Mouse (Mus musculus) lung, adult 2 months (tissue): ENCODE data around the gene Syce1. TPM values are rescaled to one million over a fixed set of nuclear protein-coding genes. Genes with fewer than 3 reads are reported as not detected.

ENCODE experiments used
- DNase-seq: peaks from one replicate; pipeline ENCODE4 v3.0.0; 2022
- H3K4me1 ChIP-seq: fragments of 200-500 bp; 2 replicates; pipeline ENCODE4 v1.6.1; 2011; ENCODE audit warnings: low read length; ENCODE audit not compliant: control insufficient read depth, insufficient read depth
- H3K4me3 ChIP-seq: fragments of 200-500 bp; replicated peaks from 2 replicates; pipeline ENCODE3; 2011; ENCODE audit warnings: low read depth, mild to moderate bottlenecking, control low read depth, low read length; ENCODE audit errors: extremely low read depth
- CTCF ChIP-seq: fragments of 200-500 bp; IDR thresholded peaks from 2 replicates; pipeline ENCODE4 v1.5.1; 2011; ENCODE audit warnings: mild to moderate bottlenecking, low read length, control low read depth; ENCODE audit not compliant: insufficient read depth
- POLR2A ChIP-seq: fragments of 200-500 bp; IDR thresholded peaks from 2 replicates; pipeline ENCODE4 v1.6.1; 2011; ENCODE audit warnings: low read depth, mild to moderate bottlenecking, control low read depth, low read length, borderline replicate concordance; ENCODE audit errors: extremely low read depth
- WGBS: fragments of 180-500 bp; shearing (Covaris S2); methylation state at CpG from one replicate; pipeline ENCODE4 v1.1.7; 2018; 5-methylcytosine and 5-hydroxymethylcytosine counted together
- polyA plus RNA-seq: library from polyadenylated mRNA; depleted of rRNA; stranded (reverse); fragments of >200 nt; gene quantifications from 2 replicates; pipeline ENCODE4 v1.2.3, GENCODE M21; 2012; rRNA removed

The Syce1 gene
- 0.22 and 0.45 TPM in 2 replicates for polyA plus RNA-seq

- no peak within 1 kb of the TSS for H3K4me3 ChIP-seq
- TF ChIP-seq POLR2A (no peak), CTCF (no peak)
- no peaks in the 10 kb centered on the region for H3K4me1 ChIP-seq
- no peak for DNase-seq
- WGBS = 77% methylated on average over 33 of the region's 33 CpGs
Observed at GRCm38 (mm10) chr7:140787406-140788052, at the start of gene Syce1. Gene Syce1, minus strand, starts transcription at chr7:140787852.

DNA sequence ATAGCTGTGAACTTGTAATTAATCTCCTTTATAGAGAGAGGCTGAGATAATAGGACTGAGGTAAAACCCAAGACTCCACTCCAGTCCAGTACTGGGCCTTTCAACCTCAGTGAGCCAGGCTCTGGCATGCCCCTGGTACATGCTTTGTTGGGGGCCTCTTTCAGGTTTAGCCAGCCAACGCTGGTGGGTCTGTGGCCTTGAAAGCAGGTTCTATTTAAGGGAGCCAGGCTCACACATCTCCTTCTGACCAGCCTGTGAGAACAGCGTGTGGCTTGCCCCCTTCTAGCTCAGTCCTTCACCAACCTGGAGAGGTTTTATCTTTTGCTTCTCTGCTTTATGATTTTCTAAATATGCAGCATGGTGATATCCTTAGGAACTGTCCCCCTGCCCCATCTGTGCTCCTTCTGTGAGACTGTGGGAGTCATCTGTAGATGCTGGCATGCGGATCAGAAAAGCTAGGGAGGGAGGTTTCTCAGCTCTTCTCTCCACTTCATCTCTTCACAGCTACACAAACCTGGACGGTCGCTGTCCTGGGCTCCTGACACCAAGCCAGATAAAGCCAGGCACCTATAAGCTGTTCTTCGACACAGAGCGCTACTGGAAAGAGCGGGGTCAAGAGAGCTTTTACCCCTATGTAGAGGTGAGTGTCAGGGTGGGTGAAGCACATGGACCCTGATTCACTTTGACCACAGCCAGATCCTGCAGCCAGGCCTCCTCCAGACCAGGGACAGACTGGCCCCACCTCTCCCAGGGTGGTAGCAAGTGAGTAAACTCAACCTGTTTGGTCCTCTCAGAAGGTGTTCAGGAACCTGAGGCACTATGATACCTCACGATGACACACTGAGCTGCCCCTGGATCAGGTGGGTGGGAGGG is 48.8 kb upstream of the Syce1 start:
- no peak for TF ChIP-seq CTCF
- no peak for TF ChIP-seq POLR2A
- DNase-seq = no peak
- H3K4me3 ChIP-seq = no peak overlapping the region
- 81% methylated on average over 9 of the region's 9 CpGs for WGBS
- H3K4me1 ChIP-seq = 0 out of 2 replicates have a peak, but pooled peaks cover 3% of the 10 kb centered on the region

GRCm38 (mm10) chr7:140835758-140836087 is 48.1 kb upstream of the Syce1 start:
- no peak for TF ChIP-seq POLR2A
- TF ChIP-seq CTCF = no peak
- H3K4me3 ChIP-seq = peak overlapping the region; percentile 20
- no peaks in the 10 kb centered on the region for H3K4me1 ChIP-seq
- 73% methylated on average over 2 of the region's 2 CpGs for WGBS
- DNase-seq = no peak

DNA sequence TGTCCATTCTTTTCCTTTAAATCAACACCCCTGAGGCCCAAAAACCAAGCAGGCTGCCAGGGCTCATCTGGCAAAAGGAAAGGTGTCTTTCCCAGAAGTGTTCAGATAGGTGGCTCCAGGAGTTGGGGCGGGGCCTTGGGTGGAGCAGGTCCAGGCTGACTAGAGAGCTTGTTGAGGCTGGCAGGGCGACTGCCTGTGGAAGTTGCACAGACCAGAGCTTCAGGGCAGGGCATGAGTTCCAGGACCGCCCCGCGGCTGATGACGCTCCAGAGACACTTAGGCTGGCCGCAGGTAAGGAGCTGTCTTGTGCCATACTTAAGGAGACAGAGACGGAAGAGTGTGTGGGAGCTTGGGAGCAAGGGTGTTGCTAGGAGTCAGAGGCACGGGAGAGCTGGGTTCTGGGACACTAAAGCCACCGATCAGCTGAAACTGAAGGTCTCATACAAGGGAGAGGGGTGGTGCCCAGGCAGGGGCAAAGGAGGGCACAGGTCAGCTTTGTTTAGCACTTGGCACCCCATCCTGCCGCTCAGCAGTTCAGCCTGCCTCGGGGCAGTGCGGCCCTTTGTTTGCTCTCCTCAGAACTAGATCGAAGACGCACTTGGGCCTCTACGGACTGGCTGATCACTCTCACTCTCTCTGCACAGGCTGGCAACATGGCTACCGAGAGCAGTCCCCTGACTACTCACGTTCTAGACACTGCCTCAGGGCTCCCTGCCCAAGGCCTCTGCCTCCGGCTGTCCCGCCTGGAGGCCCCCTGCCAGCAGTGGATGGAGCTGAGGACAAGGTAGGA is 47.5 kb upstream of the Syce1 start, which contains the start of gene Urah:
TSS of gene Urah (plus strand) at position 51 of the 790 bp plus-strand sequence.
- Histone ChIP-seq H3K4me1 (no peaks in the 10 kb centered on the region), H3K4me3 (peak within 1 kb of the TSS; percentile 20)
- no peak for TF ChIP-seq POLR2A
- peak; percentile 52 for DNase-seq
- WGBS = 43% methylated on average over 20 of the region's 20 CpGs

GRCm38 (mm10) chr7:140833341-140833740 is 45.7 kb upstream of the Syce1 start:
- TF ChIP-seq POLR2A (no peak), CTCF (no peak)
- WGBS = 84% methylated on average over 4 of the region's 4 CpGs
- no peak for DNase-seq
- no peaks in the 10 kb centered on the region for H3K4me1 ChIP-seq
- H3K4me3 ChIP-seq = no peak overlapping the region

DNA sequence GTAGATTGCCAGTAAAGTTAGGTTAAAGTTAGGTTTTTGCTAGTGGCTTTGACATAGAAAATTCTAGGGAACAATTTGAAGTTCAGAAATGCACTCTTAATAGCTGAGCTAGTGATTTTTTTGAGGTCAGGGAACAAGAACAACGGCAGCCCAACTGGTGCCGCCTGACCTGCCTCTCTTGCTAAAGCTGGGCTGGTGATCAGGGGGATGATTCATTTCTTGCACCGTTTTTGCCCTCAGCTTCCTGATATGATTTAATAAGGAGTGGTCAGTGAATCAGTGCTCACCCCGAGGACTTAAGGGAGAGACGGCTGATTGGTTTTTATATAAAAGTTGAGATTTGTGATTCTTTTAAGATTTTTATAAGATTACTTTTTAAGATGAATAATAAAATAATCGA is 43.8 kb upstream of the Syce1 start:
- DNase-seq = no peak
- no peak overlapping the region for H3K4me3 ChIP-seq
- H3K4me1 ChIP-seq = 0 out of 2 replicates have a peak, but pooled peaks cover 2% of the 10 kb centered on the region
- TF ChIP-seq CTCF (no peak), POLR2A (no peak)
- WGBS = 52% methylated on average over 6 of the region's 6 CpGs

GRCm38 (mm10) chr7:140828171-140828881 is 40.7 kb upstream of the Syce1 start:
- TF ChIP-seq CTCF (no peak), POLR2A (no peak)
- 0 out of 2 replicates have a peak, but pooled peaks cover 2% of the 10 kb centered on the region for H3K4me1 ChIP-seq
- DNase-seq = no peak
- H3K4me3 ChIP-seq = peak overlapping the region; percentile 13
- WGBS = 17% methylated on average over 8 of the region's 8 CpGs

- WGBS = 84% methylated on average over 4 of the region's 4 CpGs
- H3K4me3 ChIP-seq = no peak overlapping the region
- DNase-seq = no peak
- no peaks in the 10 kb centered on the region for H3K4me1 ChIP-seq
- TF ChIP-seq CTCF (no peak), POLR2A (no peak)
Observed at GRCm38 (mm10) chr7:140822731-140823130, 35.1 kb upstream of the Syce1 start.
